Mouse (Mus musculus) olfactory bulb, adult 2 months (tissue): Measurements from ENCODE around the gene Wdr4.

ENCODE experiments used
- CTCF ChIP-seq: fragments of 200-500 bp; IDR thresholded peaks from 2 replicates; pipeline ENCODE4 v1.5.1; 2012; ENCODE audit warnings: low read depth, mild to moderate bottlenecking, low read length, moderate library complexity; ENCODE audit not compliant: insufficient read depth
- POLR2A ChIP-seq: fragments of 200-500 bp; IDR thresholded peaks from 2 replicates; pipeline ENCODE4 v1.6.1; 2012; ENCODE audit warnings: mild to moderate bottlenecking, low read depth, low read length, moderate library complexity; ENCODE audit not compliant: insufficient read depth

GRCm38 (mm10) chr17:31556253-31556652 lies 36.5 kb upstream of the Wdr4 start:
- TF ChIP-seq POLR2A = no peak
- TF ChIP-seq CTCF = no peak
